Mouse (Mus musculus) lung, postnatal 0 days (tissue): ENCODE data around the gene Fnip2. TPM values are rescaled to one million over a fixed set of nuclear protein-coding genes. Genes with fewer than 3 reads are reported as not detected.

Source experiments
- ATAC-seq: fragments of 200-750 bp; cut with Nextera tagmentation; 2 replicates; pipeline ENCODE4 v1.8.0; 2017; ENCODE audit warnings: moderate library complexity
- DNase-seq: peaks from one replicate; pipeline ENCODE4 v3.0.0-alpha.2; 2016; ENCODE audit warnings: low spot score
- H3K27ac ChIP-seq: fragments of 300-500 bp; sonication (generic); 2 replicates; pipeline ENCODE4 v1.5.1; 2014; ENCODE audit warnings: antibody characterized with exemption, mild to moderate bottlenecking, low read length, mixed read lengths
- H3K27me3 ChIP-seq: fragments of 300-500 bp; sonication (generic); replicated peaks from 2 replicates; pipeline ENCODE4 v1.6.1; 2014; ENCODE audit warnings: low read length, mixed read lengths; ENCODE audit not compliant: insufficient read depth
- H3K36me3 ChIP-seq: fragments of 300-500 bp; sonication (generic); 2 replicates; pipeline ENCODE4 v1.6.1; 2014; ENCODE audit warnings: low read length, mixed read lengths; ENCODE audit not compliant: insufficient read depth
- H3K4me1 ChIP-seq: fragments of 300-500 bp; sonication (generic); 2 replicates; pipeline ENCODE4 v1.6.1; 2014; ENCODE audit warnings: antibody characterized with exemption, low read depth, low read length, mixed read lengths; ENCODE audit not compliant: insufficient read depth
- H3K4me2 ChIP-seq: fragments of 300-500 bp; sonication (generic); replicated peaks from 2 replicates; pipeline ENCODE4 v1.6.1; 2014; ENCODE audit warnings: low read depth, mild to moderate bottlenecking, low read length, moderate library complexity, mixed read lengths
- H3K4me3 ChIP-seq: fragments of 300-500 bp; sonication (generic); 2 replicates; pipeline ENCODE4 v1.5.1; 2014; ENCODE audit warnings: low read depth, low read length
- H3K9ac ChIP-seq: fragments of 300-500 bp; sonication (generic); replicated peaks from 2 replicates; pipeline ENCODE4 v1.6.1; 2014; ENCODE audit warnings: low read depth, mild to moderate bottlenecking
- H3K9me3 ChIP-seq: fragments of 300-500 bp; sonication (generic); 2 replicates; pipeline ENCODE4 v1.6.1; 2016; ENCODE audit warnings: low read length, mixed read lengths
- CTCF ChIP-seq: IDR thresholded peaks from 2 replicates; pipeline ENCODE4 v1.5.1; 2016; ENCODE audit warnings: antibody characterized with exemption, mild to moderate bottlenecking
- EP300 ChIP-seq: IDR thresholded peaks from 2 replicates; pipeline ENCODE4 v1.6.1; 2016; ENCODE audit warnings: antibody characterized with exemption, mild to moderate bottlenecking, control low read depth
- WGBS: fragments of 180-500 bp; shearing (Covaris S2); extraction: QIAGEN DNeasy Blood & Tissue Kit; methylation state at CpG from one replicate; pipeline ENCODE4 v1.1.7; 2014; 5-methylcytosine and 5-hydroxymethylcytosine counted together
- polyA plus RNA-seq: library from polyadenylated mRNA; unstranded; fragments of >200 nt; fragmentation: Nextera tagmentation; extraction: Ambion mirVana; gene quantifications from 2 replicates; pipeline ENCODE4 v1.2.1, GENCODE M21; 2015

Fnip2 gene
- polyA plus RNA-seq, 1 experiment from 2014 or later = 3.5 TPM

GRCm38 (mm10) chr3:79478880-79479279 is 88.7 kb downstream of the Fnip2 start:
- Histone ChIP-seq H3K27me3 (no peaks in the 10 kb centered on the region), H3K4me3 (no peak overlapping the region), H3K9ac (no peak overlapping the region), H3K27ac (no peak overlapping the region), H3K4me1 (no peaks in the 10 kb centered on the region), H3K4me2 (no peak overlapping the region), H3K9me3 (no peaks in the 10 kb centered on the region; the same call in 1 of the 2 replicates), H3K36me3 (peaks cover 37% of the 10 kb centered on the region)
- no peak for TF ChIP-seq EP300
- TF ChIP-seq CTCF = no peak
- ATAC-seq = no peak
- 83% methylated on average over 4 of the region's 4 CpGs for WGBS
- DNase-seq = no peak

GRCm38 (mm10) chr3:79478400-79478799 is 89.2 kb downstream of the Fnip2 start:
- H3K27ac ChIP-seq = no peak overlapping the region
- no peak overlapping the region for H3K9ac ChIP-seq
- peaks cover 37% of the 10 kb centered on the region for H3K36me3 ChIP-seq
- no peaks in the 10 kb centered on the region for H3K4me1 ChIP-seq
- WGBS = 82% methylated on average over 8 of the region's 8 CpGs
- ATAC-seq (no peak), DNase-seq (no peak)
- H3K27me3 ChIP-seq = no peaks in the 10 kb centered on the region
- H3K4me3 ChIP-seq = no peak overlapping the region
- TF ChIP-seq EP300 = no peak
- no peak for TF ChIP-seq CTCF
- no peaks in the 10 kb centered on the region; the same call in 1 of the 2 replicates for H3K9me3 ChIP-seq
- no peak overlapping the region for H3K4me2 ChIP-seq

GRCm38 (mm10) chr3:79475980-79476379 is 91.6 kb downstream of the Fnip2 start:
- no peak for DNase-seq
- H3K4me2 ChIP-seq = no peak overlapping the region
- TF ChIP-seq EP300 (no peak), CTCF (no peak)
- H3K9me3 ChIP-seq = no peaks in the 10 kb centered on the region
- no peak overlapping the region for H3K4me3 ChIP-seq
- H3K27ac ChIP-seq = no peak overlapping the region
- H3K4me1 ChIP-seq = no peaks in the 10 kb centered on the region
- 80% methylated on average over 2 of the region's 2 CpGs for WGBS
- H3K27me3 ChIP-seq = no peaks in the 10 kb centered on the region
- peaks cover 28% of the 10 kb centered on the region for H3K36me3 ChIP-seq
- ATAC-seq = no peak
- no peak overlapping the region for H3K9ac ChIP-seq

- TF ChIP-seq CTCF (no peak), EP300 (no peak)
- no peak overlapping the region for H3K27ac ChIP-seq
Measured at GRCm38 (mm10) chr3:79474911-79475310, 92.7 kb downstream of the Fnip2 start.

GRCm38 (mm10) chr3:79472362-79472761 is 95.2 kb downstream of the Fnip2 start:
- no peak overlapping the region for H3K9ac ChIP-seq

More at GRCm38 (mm10) chr3:79474911-79475310, 92.7 kb downstream of the Fnip2 start:
- ATAC-seq (no peak), DNase-seq (no peak)
- Histone ChIP-seq H3K9ac (no peak overlapping the region), H3K4me1 (no peaks in the 10 kb centered on the region), H3K36me3 (peaks cover 17% of the 10 kb centered on the region), H3K9me3 (no peaks in the 10 kb centered on the region), H3K4me2 (no peak overlapping the region), H3K4me3 (no peak overlapping the region), H3K27me3 (no peaks in the 10 kb centered on the region)
- WGBS = 87% methylated on average over 4 of the region's 4 CpGs

GRCm38 (mm10) chr3:79469440-79469839 is 98.2 kb downstream of the Fnip2 start:
- TF ChIP-seq EP300 (no peak), CTCF (no peak)
- WGBS = 95% methylated on average over 5 of the region's 5 CpGs
- H3K36me3 ChIP-seq = 0 out of 2 replicates have a peak, but pooled peaks cover 6% of the 10 kb centered on the region
- no peaks in the 10 kb centered on the region for H3K27me3 ChIP-seq
- H3K27ac ChIP-seq = no peak overlapping the region
- no peaks in the 10 kb centered on the region for H3K4me1 ChIP-seq
- no peaks in the 10 kb centered on the region for H3K9me3 ChIP-seq
- H3K4me2 ChIP-seq = no peak overlapping the region
- DNase-seq = no peak
- ATAC-seq = no peak
- no peak overlapping the region for H3K4me3 ChIP-seq
- H3K9ac ChIP-seq = no peak overlapping the region

More at GRCm38 (mm10) chr3:79472362-79472761, 95.2 kb downstream of the Fnip2 start:
- H3K4me2 ChIP-seq = no peak overlapping the region
- H3K36me3 ChIP-seq = 0 out of 2 replicates have a peak, but pooled peaks cover 7% of the 10 kb centered on the region
- no peaks in the 10 kb centered on the region for H3K9me3 ChIP-seq
- H3K27me3 ChIP-seq = no peaks in the 10 kb centered on the region
- 54% methylated on average over 5 of the region's 5 CpGs for WGBS
- H3K4me3 ChIP-seq = no peak overlapping the region
- TF ChIP-seq EP300 (peak; percentile 80), CTCF (no peak)
- H3K27ac ChIP-seq = no peak overlapping the region
- ATAC-seq (peak; percentile 95), DNase-seq (peak; percentile 88)
- no peaks in the 10 kb centered on the region for H3K4me1 ChIP-seq

- WGBS = 81% methylated on average over 14 of the region's 14 CpGs
- Histone ChIP-seq H3K9me3 (no peaks in the 10 kb centered on the region), H3K4me3 (no peak overlapping the region), H3K4me1 (no peaks in the 10 kb centered on the region), H3K36me3 (peaks cover 18% of the 10 kb centered on the region; the same call in 1 of the 2 replicates), H3K9ac (no peak overlapping the region), H3K27ac (no peak overlapping the region), H3K27me3 (no peaks in the 10 kb centered on the region), H3K4me2 (no peak overlapping the region)
- no peak for ATAC-seq
- no peak for DNase-seq
- TF ChIP-seq CTCF (no peak), EP300 (no peak)
Measured at GRCm38 (mm10) chr3:79458651-79459275, 108.8 kb downstream of the Fnip2 start.
